Mouse (Mus musculus): ENCODE measurements around the gene Tor4a. TPM values are rescaled to one million over a fixed set of nuclear protein-coding genes. Genes with fewer than 3 reads are reported as not detected.
A peak's percentile ranks its signal among the peaks of the same experiment; 100 is the strongest.

Tor4a gene
- polyA plus RNA-seq (2014; fragmentation: Nextera tagmentation; extraction: Ambion mirVana), result 3.1 and 3.7 TPM in 2 replicates

DNA sequence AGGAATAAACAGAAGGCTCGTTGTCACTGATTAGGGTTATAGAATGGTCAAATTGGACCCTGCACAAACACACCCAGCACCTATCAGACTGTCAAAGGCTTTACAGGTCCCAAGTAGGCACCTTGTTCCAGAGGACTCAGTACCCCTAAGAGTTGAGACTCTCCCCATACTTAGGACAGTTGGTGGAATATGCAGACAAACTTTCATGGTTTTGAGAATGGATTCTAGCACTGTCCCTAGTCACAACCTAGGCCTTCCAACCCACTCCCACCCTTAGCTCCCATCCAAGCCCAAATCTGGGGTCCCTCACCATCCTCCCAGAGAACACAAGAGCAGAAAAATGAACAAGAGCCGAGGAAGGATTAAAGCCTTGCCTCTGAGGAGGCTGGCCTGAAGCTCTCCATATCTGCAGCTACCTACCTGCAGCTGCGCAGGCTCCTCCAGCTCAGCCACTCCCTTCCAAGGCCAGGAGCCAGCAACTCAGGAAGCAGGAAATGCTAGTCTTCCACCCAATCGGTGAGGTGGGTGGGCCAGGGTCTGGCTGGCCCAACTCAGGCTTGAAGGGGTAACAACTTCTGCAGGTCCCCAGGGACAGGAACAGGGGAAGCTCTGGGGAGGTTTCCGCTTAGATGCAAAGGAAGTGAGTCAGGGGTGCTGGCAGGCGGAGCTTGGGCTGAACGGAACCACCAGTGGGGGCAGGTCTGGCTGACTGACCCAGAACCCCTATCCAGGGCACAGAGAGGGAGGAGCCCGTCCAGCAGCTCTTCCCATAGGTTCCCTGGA lies at the start of gene Tor4a:
TSS of gene Tor4a (minus strand) at position 715 of the 783 bp plus-strand sequence.
- no peaks in the 10 kb centered on the region for H3K9me3 ChIP-seq (ENCODE audit: control insufficient read depth, low read length)
- H3K4me2 ChIP-seq (ENCODE audit: low read depth, severe bottlenecking), result peak within 1 kb of the TSS; percentile 40
- 8% methylated on average over 8 of the region's 8 CpGs for WGBS
- H3K9ac ChIP-seq (ENCODE audit: low read length), result no peak within 1 kb of the TSS; the same call in 1 of the 2 replicates
- H3K27me3 ChIP-seq (ENCODE audit: control insufficient read depth, insufficient read depth, low read length), result peaks cover 22% of the 10 kb centered on the region
- H3K27ac ChIP-seq (replicated peaks; ENCODE audit: low read depth, low read length), result no peak within 1 kb of the TSS
- peaks cover 16% of the 10 kb centered on the region for H3K36me3 ChIP-seq (ENCODE audit: control insufficient read depth, insufficient read depth, low read length)
- ATAC-seq (ENCODE audit: insufficient number of reproducible peaks, low FRiP score, low TSS enrichment, low read depth) (no peak), DNase-seq (ENCODE audit: low spot score) (peak; percentile 52)
- peaks cover 8% of the 10 kb centered on the region; the same call in 1 of the 2 replicates for H3K4me1 ChIP-seq (ENCODE audit: control insufficient read depth, insufficient read depth, low read length)
- 0 out of 2 replicates have a peak within 1 kb of the TSS, but pooled peaks have one; percentile 8 for H3K4me3 ChIP-seq (ENCODE audit: low read depth, low read length)

DNA sequence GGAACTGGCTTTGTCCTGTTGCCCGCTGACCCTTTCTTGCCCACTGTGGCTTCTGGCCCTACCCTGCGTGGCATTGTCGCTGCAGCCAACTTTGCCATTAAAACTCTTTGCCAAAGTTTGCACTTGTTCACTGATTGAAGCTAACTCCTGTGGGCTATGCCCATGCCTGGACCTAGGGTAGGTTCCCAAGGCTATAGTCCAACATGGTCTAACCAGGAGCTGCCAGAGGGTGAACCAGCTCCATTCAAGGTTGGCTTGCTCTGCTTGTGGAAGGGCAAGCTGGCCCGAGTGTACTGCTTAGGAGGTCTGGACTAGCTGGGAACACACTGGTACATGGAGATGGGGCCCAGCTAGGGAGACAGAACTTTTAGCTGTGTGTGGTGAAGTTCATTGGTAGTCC lies 47.5 kb upstream of the Tor4a start:
- H3K4me2 ChIP-seq (ENCODE audit: low read depth, severe bottlenecking), result no peak overlapping the region
- peaks cover 28% of the 10 kb centered on the region for H3K27me3 ChIP-seq (ENCODE audit: control insufficient read depth, insufficient read depth, low read length)
- peaks cover 11% of the 10 kb centered on the region; the same call in 1 of the 2 replicates for H3K4me1 ChIP-seq (ENCODE audit: control insufficient read depth, insufficient read depth, low read length)
- DNase-seq (ENCODE audit: low spot score) (no peak), ATAC-seq (ENCODE audit: insufficient number of reproducible peaks, low FRiP score, low TSS enrichment, low read depth) (no peak)
- H3K9ac ChIP-seq (ENCODE audit: low read length), result no peak overlapping the region
- no peaks in the 10 kb centered on the region for H3K9me3 ChIP-seq (ENCODE audit: control insufficient read depth, low read length)
- 90% methylated on average over 4 of the region's 4 CpGs for WGBS
- H3K27ac ChIP-seq (replicated peaks; ENCODE audit: low read depth, low read length), result no peak overlapping the region
- peaks cover 9% of the 10 kb centered on the region for H3K36me3 ChIP-seq (ENCODE audit: control insufficient read depth, insufficient read depth, low read length)
- H3K4me3 ChIP-seq (ENCODE audit: low read depth, low read length), result no peak overlapping the region

DNA sequence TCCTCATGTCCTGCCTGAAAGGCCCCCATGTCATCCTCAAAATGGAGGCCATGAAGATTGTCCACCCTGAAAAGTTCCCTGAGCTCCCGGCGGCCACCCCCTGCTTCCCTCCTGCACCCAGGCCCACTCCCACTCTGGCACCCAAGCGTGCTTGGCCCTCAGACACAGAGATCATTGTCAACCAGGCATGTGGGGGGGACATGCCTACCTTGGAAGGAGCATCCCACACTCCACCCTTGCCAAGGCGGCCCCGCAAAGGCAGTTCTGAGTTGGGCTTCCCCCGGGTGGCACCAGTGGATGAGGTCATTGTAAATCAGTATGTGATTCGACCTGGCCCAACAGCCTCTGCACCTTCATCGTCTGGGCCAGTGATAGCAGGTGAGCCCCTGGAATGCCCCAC lies 46.7 kb upstream of the Tor4a start:
- WGBS, result 79% methylated on average over 8 of the region's 8 CpGs
- H3K27ac ChIP-seq (replicated peaks; ENCODE audit: low read depth, low read length), result no peak overlapping the region

DNA sequence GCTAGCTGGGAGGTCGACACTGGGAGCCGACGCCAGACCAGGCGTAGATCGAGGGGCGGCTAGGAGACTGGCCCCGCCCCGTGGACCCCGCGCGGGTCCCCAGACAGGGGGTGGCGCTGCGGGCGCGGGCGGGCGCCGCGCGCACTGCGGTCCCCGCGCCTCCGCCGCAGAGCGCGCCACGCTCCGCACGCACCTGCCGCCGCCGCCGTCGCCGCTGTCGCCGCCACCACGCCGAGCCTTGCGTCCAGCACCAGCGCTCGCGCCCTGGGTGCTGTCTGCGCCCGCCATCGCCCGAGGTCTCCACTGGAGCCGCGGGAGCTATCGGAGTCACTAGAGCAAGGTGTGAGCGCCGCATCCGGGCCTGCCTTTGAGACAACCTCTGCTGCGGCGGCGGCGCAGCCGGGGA lies 45.4 kb upstream of the Tor4a start, which contains the start of the genes Rnf208 and Cysrt1:
TSS of gene Rnf208 (plus strand) at position 155 of the 406 bp plus-strand sequence.
TSS of gene Cysrt1 (minus strand) at position 352 of the 406 bp plus-strand sequence.
- Histone ChIP-seq H3K9me3 (ENCODE audit: control insufficient read depth, low read length) (no peaks in the 10 kb centered on the region), H3K36me3 (ENCODE audit: control insufficient read depth, insufficient read depth, low read length) (peaks cover 5% of the 10 kb centered on the region), H3K27ac (replicated peaks; ENCODE audit: low read depth, low read length) (no peak within 1 kb of the TSS), H3K4me1 (ENCODE audit: control insufficient read depth, insufficient read depth, low read length) (peaks cover 11% of the 10 kb centered on the region; the same call in 1 of the 2 replicates), H3K9ac (ENCODE audit: low read length) (peak within 1 kb of the TSS; percentile 40), H3K4me2 (ENCODE audit: low read depth, severe bottlenecking) (peak within 1 kb of the TSS; percentile 96), H3K27me3 (ENCODE audit: control insufficient read depth, insufficient read depth, low read length) (peaks cover 29% of the 10 kb centered on the region), H3K4me3 (ENCODE audit: low read depth, low read length) (peak within 1 kb of the TSS; percentile 43)
- ATAC-seq (ENCODE audit: insufficient number of reproducible peaks, low FRiP score, low TSS enrichment, low read depth), result no peak
- DNase-seq (ENCODE audit: low spot score), result peak; percentile 45
- under 1% methylated on average over 44 of the region's 59 CpGs for WGBS

More for the DNA sequence above, 46.7 kb upstream of the Tor4a start:
- Histone ChIP-seq H3K4me3 (ENCODE audit: low read depth, low read length) (no peak overlapping the region), H3K4me2 (ENCODE audit: low read depth, severe bottlenecking) (no peak overlapping the region), H3K36me3 (ENCODE audit: control insufficient read depth, insufficient read depth, low read length) (peaks cover 9% of the 10 kb centered on the region), H3K9me3 (ENCODE audit: control insufficient read depth, low read length) (no peaks in the 10 kb centered on the region), H3K4me1 (ENCODE audit: control insufficient read depth, insufficient read depth, low read length) (peaks cover 11% of the 10 kb centered on the region; the same call in 1 of the 2 replicates), H3K9ac (ENCODE audit: low read length) (no peak overlapping the region), H3K27me3 (ENCODE audit: control insufficient read depth, insufficient read depth, low read length) (peaks cover 29% of the 10 kb centered on the region)
- ATAC-seq (ENCODE audit: insufficient number of reproducible peaks, low FRiP score, low TSS enrichment, low read depth) (no peak), DNase-seq (ENCODE audit: low spot score) (no peak)

DNA sequence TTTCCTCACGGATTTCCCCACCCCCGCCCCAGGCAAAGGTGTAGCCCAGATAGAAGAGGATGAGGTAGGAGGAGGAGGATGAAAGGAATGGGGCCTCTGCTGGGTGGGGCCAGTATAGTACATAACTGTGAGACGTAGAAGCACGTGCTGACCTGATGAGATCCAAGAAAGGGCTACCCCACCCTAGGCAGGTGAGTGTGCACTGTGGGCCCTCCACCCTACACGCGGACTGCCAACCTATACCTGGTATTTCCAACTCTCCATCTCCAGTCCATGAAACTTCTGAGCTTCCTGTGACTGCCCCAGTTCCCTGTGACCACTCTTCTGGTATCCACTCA lies 44.7 kb upstream of the Tor4a start:
- no peak overlapping the region for H3K9ac ChIP-seq (ENCODE audit: low read length)
- H3K36me3 ChIP-seq (ENCODE audit: control insufficient read depth, insufficient read depth, low read length), result peaks cover 3% of the 10 kb centered on the region
- peak overlapping the region; percentile 96 for H3K4me2 ChIP-seq (ENCODE audit: low read depth, severe bottlenecking)
- 0 out of 2 replicates have a peak, but pooled peaks have one; percentile 12 for ATAC-seq (ENCODE audit: insufficient number of reproducible peaks, low FRiP score, low TSS enrichment, low read depth)
- H3K9me3 ChIP-seq (ENCODE audit: control insufficient read depth, low read length), result no peaks in the 10 kb centered on the region
- H3K27ac ChIP-seq (replicated peaks; ENCODE audit: low read depth, low read length), result no peak overlapping the region
- 19% methylated on average over 6 of the region's 6 CpGs for WGBS
- DNase-seq (ENCODE audit: low spot score), result no peak
- H3K27me3 ChIP-seq (ENCODE audit: control insufficient read depth, insufficient read depth, low read length), result peaks cover 29% of the 10 kb centered on the region
- peaks cover 11% of the 10 kb centered on the region; the same call in 1 of the 2 replicates for H3K4me1 ChIP-seq (ENCODE audit: control insufficient read depth, insufficient read depth, low read length)
- H3K4me3 ChIP-seq (ENCODE audit: low read depth, low read length), result peak overlapping the region; percentile 43; the same call in 1 of the 2 replicates

DNA sequence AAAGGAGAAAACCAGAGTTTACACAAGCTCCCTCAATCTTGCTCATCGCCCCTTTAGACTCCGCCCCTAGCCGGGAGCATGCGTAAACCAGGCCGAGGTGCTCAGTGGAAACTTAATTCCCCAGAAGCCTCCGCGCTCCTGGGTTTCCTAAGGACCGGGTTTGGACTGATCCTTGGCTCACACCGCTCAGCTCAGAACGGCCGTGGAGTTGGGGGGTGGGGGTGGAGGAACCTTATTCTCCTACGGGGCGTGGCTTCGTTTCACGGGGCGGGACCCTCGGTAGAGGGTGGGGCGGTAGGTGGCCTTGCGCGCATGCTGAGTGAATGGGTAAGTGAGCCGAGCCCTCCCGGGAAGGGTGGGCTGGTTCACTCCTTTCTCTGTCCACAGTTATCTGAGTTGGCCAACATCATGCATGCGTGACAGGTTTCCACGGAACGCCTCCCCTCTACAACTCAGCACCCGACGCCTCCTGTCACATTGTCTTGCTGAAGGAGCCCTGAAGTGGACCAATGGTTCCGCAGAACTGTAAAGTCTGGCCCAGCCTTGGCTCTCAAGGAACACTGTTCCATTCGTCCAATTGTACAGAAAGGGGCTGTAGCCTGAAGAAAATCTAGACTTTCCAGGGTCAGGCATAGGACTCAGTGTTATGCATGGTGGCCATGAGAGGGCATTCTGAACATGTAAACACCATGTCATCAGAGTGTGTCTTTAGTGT lies 44.2 kb upstream of the Tor4a start:
- Histone ChIP-seq H3K27me3 (ENCODE audit: control insufficient read depth, insufficient read depth, low read length) (peaks cover 29% of the 10 kb centered on the region), H3K9me3 (ENCODE audit: control insufficient read depth, low read length) (no peaks in the 10 kb centered on the region), H3K4me3 (ENCODE audit: low read depth, low read length) (peak overlapping the region; percentile 26), H3K4me1 (ENCODE audit: control insufficient read depth, insufficient read depth, low read length) (peaks cover 11% of the 10 kb centered on the region; the same call in 1 of the 2 replicates), H3K27ac (replicated peaks; ENCODE audit: low read depth, low read length) (no peak overlapping the region), H3K4me2 (ENCODE audit: low read depth, severe bottlenecking) (peak overlapping the region; percentile 96), H3K36me3 (ENCODE audit: control insufficient read depth, insufficient read depth, low read length) (peaks cover 3% of the 10 kb centered on the region; the same call in 1 of the 2 replicates), H3K9ac (ENCODE audit: low read length) (peak overlapping the region; percentile 23)
- peak; percentile 79 for ATAC-seq (ENCODE audit: insufficient number of reproducible peaks, low FRiP score, low TSS enrichment, low read depth)
- under 1% methylated on average over 29 of the region's 29 CpGs for WGBS
- DNase-seq (ENCODE audit: low spot score), result peak; percentile 79

DNA sequence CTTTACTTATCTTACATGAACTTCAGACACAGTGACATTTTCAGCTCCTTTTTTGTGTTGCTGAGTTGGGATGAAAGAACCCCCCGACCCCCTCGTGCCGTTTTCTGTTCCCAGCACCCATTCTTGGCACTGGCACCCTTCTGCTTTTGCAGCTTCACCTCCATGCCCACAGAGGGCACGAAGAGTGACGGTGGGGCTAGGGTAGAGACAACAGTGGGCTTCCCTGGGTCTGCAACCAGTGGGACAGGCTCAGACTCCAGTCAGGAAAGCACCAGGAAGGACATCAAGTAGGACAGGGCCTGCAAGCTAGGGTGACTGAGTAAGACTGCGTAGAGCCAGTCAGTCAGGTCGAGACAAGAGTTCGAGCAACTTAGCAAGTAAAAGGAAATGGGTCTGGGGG lies 43.6 kb upstream of the Tor4a start:
- peaks cover 11% of the 10 kb centered on the region; the same call in 1 of the 2 replicates for H3K4me1 ChIP-seq (ENCODE audit: control insufficient read depth, insufficient read depth, low read length)
- 52% methylated on average over 8 of the region's 8 CpGs for WGBS
- DNase-seq (ENCODE audit: low spot score), result no peak
- H3K4me3 ChIP-seq (ENCODE audit: low read depth, low read length), result peak overlapping the region; percentile 26
- no peak for ATAC-seq (ENCODE audit: insufficient number of reproducible peaks, low FRiP score, low TSS enrichment, low read depth)
- H3K9me3 ChIP-seq (ENCODE audit: control insufficient read depth, low read length), result no peaks in the 10 kb centered on the region
- no peak overlapping the region; the same call in 1 of the 2 replicates for H3K9ac ChIP-seq (ENCODE audit: low read length)
- no peak overlapping the region for H3K27ac ChIP-seq (replicated peaks; ENCODE audit: low read depth, low read length)
- H3K4me2 ChIP-seq (ENCODE audit: low read depth, severe bottlenecking), result peak overlapping the region; percentile 96
- H3K36me3 ChIP-seq (ENCODE audit: control insufficient read depth, insufficient read depth, low read length), result peaks cover under 1% of the 10 kb centered on the region; the same call in 1 of the 2 replicates
- H3K27me3 ChIP-seq (ENCODE audit: control insufficient read depth, insufficient read depth, low read length), result peaks cover 29% of the 10 kb centered on the region

DNA sequence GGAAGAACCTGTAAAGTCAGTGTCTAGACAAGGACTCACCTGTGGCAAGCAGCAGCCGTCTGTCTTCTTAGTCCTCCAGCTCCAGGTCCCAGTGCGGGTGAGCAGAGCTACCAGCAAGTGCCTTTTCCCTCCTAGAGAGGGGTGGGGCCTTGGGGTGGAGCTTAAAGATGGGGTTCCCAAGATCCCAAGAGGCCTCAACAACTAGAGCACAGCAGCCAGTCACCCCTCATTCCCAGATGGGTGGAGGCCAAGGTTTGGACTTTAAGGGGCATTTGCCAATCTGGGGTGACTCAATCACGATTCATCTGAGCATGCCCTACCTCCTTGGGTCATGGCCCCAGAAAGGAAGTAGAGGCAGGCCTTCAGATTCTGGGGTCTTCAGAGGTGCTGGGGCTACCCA lies 43.1 kb upstream of the Tor4a start:
- Histone ChIP-seq H3K27ac (replicated peaks; ENCODE audit: low read depth, low read length) (no peak overlapping the region), H3K9ac (ENCODE audit: low read length) (no peak overlapping the region), H3K4me3 (ENCODE audit: low read depth, low read length) (no peak overlapping the region), H3K4me2 (ENCODE audit: low read depth, severe bottlenecking) (no peak overlapping the region; the same call in 1 of the 2 replicates), H3K9me3 (ENCODE audit: control insufficient read depth, low read length) (no peaks in the 10 kb centered on the region), H3K4me1 (ENCODE audit: control insufficient read depth, insufficient read depth, low read length) (peaks cover 11% of the 10 kb centered on the region; the same call in 1 of the 2 replicates), H3K36me3 (ENCODE audit: control insufficient read depth, insufficient read depth, low read length) (no peaks in the 10 kb centered on the region), H3K27me3 (ENCODE audit: control insufficient read depth, insufficient read depth, low read length) (peaks cover 29% of the 10 kb centered on the region)
- no peak for DNase-seq (ENCODE audit: low spot score)
- 88% methylated on average over 3 of the region's 3 CpGs for WGBS
- no peak for ATAC-seq (ENCODE audit: insufficient number of reproducible peaks, low FRiP score, low TSS enrichment, low read depth)
